Mouse (Mus musculus) olfactory bulb, adult 2 months (tissue): ENCODE measurements around the gene Ccl3. TPM values are rescaled to one million over a fixed set of nuclear protein-coding genes. Genes with fewer than 3 reads are reported as not detected.

ENCODE experiments used
- H3K27ac ChIP-seq: fragments of 200-500 bp; 2 replicates; pipeline ENCODE4 v1.5.1; 2012; ENCODE audit warnings: low read depth, low read length; ENCODE audit not compliant: insufficient read depth
- H3K4me1 ChIP-seq: fragments of 200-500 bp; 2 replicates; pipeline ENCODE4 v1.6.1; 2012; ENCODE audit warnings: low read length; ENCODE audit not compliant: control insufficient read depth, insufficient read depth
- H3K4me3 ChIP-seq: fragments of 200-500 bp; 2 replicates; pipeline ENCODE4 v1.5.1; 2012; ENCODE audit warnings: mild to moderate bottlenecking, low read depth, low read length, moderate library complexity; ENCODE audit not compliant: insufficient read depth
- CTCF ChIP-seq: fragments of 200-500 bp; IDR thresholded peaks from 2 replicates; pipeline ENCODE4 v1.5.1; 2012; ENCODE audit warnings: low read depth, mild to moderate bottlenecking, low read length, moderate library complexity; ENCODE audit not compliant: insufficient read depth
- POLR2A ChIP-seq: fragments of 200-500 bp; IDR thresholded peaks from 2 replicates; pipeline ENCODE4 v1.6.1; 2012; ENCODE audit warnings: mild to moderate bottlenecking, low read depth, low read length, moderate library complexity; ENCODE audit not compliant: insufficient read depth
- WGBS: fragments of 180-500 bp; shearing (Covaris S2); methylation state at CpG from one replicate; pipeline ENCODE4 v1.1.7; 2018; 5-methylcytosine and 5-hydroxymethylcytosine counted together
- polyA plus RNA-seq: library from polyadenylated mRNA; stranded (reverse); fragments of >200 nt; gene quantifications from 2 replicates; pipeline ENCODE4 v1.2.4, GENCODE M21; 2012; ENCODE audit warnings: low replicate concordance; ENCODE audit not compliant: missing spikeins, insufficient read depth, insufficient read length

Ccl3 gene
- polyA plus RNA-seq, 1 experiment, result not detected

DNA sequence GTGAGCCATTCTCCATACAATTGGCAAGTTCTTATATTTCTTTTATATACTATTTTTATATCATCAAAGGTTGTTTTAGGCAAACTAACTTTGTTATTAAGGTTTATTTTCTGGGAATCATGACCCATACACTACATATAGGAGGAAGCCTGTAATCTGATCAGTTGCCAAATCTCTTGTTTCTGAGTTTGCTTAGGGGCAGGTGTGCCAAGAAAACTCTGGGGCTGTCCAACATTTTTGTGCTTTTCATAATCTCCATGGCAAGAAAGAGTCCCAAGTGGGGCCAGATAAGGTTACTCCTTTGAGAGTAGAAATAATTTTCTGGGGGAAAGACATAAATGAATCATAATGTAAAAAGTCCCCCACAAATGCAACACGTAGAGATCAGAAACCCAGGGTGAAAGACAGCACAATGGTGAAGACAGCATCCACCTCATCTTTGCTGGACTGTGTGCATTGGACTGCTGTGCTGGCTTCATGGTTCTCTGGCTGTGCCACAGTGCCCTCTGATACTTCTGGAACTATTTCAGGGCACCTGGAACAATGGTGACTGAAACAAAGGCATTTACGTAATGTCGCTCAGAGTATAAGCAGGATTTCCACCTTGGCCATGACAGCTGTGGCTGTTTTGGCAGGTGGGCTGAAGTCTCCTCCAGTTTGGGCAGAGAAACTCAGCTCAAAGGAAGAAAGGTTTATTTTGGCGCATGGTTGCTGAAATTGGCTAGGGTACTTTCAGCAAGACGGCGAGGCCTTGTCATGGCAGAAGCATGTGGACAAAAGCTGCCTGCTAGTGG lies 2.6 kb downstream of the Ccl3 start:
- no peak overlapping the region for H3K4me3 ChIP-seq
- no peak overlapping the region for H3K27ac ChIP-seq
- no peaks in the 10 kb centered on the region for H3K4me1 ChIP-seq
- WGBS, result 88% methylated on average over 6 of the region's 6 CpGs
- TF ChIP-seq POLR2A, result no peak
- no peak for TF ChIP-seq CTCF

DNA sequence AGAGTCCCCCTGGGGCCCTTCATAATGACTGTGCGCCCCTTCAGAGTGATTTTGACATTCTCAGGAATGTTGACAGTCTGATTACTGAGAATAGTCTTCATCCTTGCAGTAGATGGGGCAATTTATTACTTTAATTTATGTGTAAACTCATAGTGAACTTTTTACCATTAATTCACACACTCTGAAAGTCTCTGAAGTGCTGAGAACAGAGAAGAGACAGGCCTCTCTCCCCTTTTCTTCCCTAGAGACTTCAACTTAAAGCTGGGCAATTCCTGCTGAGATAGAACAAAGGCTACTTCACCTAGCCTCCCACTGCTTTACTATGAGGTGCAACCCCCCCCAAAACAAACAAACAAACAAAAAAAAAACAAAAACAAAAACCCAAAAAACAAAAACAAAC lies 3.6 kb downstream of the Ccl3 start, which contains the start of gene Rpl9-ps1:
Rpl9-ps1 (minus strand) TSS at position 101 of the 400 bp plus-strand sequence.
- WGBS, result 90% methylated on average over 1 of the region's 1 CpGs
- H3K4me1 ChIP-seq, result no peaks in the 10 kb centered on the region

DNA sequence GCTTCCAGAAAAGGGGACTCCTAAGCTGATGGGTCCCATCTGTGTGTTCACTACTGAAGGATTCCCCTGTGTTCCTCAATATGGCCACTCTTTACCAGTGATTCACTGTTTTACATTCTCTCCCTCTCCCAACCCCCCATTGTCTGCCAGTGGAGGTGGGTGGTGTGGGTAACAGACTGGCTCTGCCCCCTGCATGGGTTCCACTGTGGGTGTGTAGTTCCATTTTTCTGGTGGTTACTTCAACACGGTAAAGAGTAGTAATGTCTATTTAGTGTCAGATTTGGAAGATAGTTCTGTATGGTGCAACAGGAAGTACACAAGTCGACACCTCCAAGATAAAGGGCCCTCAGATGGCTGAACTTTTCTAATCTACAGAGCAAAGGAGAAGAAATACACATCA lies 7.9 kb downstream of the Ccl3 start:
- TF ChIP-seq CTCF (no peak), POLR2A (no peak)
- no peak overlapping the region for H3K4me3 ChIP-seq
- no peaks in the 10 kb centered on the region for H3K4me1 ChIP-seq
- 82% methylated on average over 2 of the region's 2 CpGs for WGBS
- H3K27ac ChIP-seq, result no peak overlapping the region

More for the DNA sequence above, 3.6 kb downstream of the Ccl3 start, which contains the start of gene Rpl9-ps1:
- no peak for TF ChIP-seq CTCF
- TF ChIP-seq POLR2A, result no peak
- H3K4me3 ChIP-seq, result no peak within 1 kb of the TSS
- no peak within 1 kb of the TSS for H3K27ac ChIP-seq

DNA sequence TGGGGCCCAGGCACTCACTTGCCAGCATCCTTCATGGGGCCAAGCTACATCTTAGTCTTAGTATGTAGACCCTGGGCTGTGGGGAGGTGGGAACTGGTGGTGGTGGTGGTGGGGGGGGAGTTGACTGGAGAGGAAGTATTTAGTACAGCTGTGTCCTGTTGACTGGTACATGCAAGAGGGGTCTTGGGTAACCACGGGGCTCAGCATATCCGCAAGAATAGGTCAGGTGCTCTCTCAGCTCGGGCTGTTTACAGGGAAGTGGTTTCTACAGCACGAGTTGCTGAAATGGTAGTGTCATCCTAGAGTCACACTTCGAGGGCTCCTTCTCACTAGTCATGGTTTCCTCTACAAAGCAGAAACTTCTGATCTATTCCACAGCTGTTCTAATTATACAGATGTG lies 9.0 kb downstream of the Ccl3 start:
- no peak overlapping the region for H3K4me3 ChIP-seq
- 85% methylated on average over 5 of the region's 5 CpGs for WGBS
- no peaks in the 10 kb centered on the region for H3K4me1 ChIP-seq
- no peak overlapping the region for H3K27ac ChIP-seq
- TF ChIP-seq POLR2A (no peak), CTCF (no peak)

DNA sequence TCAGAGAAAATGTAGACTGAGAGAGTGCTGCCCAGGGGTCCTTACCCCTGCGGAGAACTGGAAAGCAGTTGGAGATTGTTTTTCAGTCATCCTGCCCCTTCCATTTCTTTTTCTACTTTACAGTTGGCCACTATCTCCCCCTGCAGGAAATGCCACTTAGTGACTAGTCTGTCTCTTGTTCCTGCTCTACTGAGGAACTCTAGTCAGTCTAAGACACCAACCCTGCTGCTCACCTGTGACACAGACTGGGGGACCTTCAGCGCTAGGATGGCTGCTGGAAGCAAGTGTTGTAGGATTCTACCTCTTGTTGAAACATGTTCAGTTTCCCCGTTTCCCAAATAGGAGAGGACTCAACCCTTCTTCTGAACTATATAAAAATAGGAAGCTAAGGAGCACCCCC lies 9.6 kb downstream of the Ccl3 start:
- Histone ChIP-seq H3K27ac (no peak overlapping the region), H3K4me3 (no peak overlapping the region), H3K4me1 (no peaks in the 10 kb centered on the region)
- TF ChIP-seq POLR2A (no peak), CTCF (no peak)
- WGBS, result 79% methylated on average over 3 of the region's 3 CpGs

DNA sequence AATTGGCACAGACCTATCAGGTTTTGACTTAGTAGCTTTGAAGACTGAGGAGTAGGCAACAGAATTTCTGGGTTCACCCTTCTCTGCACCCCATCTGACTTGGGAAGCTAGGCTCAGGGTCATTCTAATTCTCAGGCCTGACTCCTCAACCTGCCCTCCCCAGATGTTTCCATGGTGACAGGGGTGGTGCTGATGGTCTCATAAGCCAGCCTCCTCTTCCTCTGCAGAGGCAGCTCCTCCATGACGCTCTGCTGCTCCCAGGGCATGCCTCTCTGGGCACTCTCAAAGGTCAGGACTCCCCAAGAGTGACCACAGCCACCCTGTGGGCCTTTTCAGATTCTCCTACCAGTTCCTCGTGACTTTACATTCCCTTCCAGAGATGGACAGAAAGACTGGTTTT lies 10.2 kb downstream of the Ccl3 start:
- Histone ChIP-seq H3K4me3 (no peak overlapping the region), H3K4me1 (peaks cover 3% of the 10 kb centered on the region; the same call in 1 of the 2 replicates), H3K27ac (no peak overlapping the region)
- WGBS, result 62% methylated on average over 2 of the region's 2 CpGs
- TF ChIP-seq CTCF (no peak), POLR2A (no peak)

DNA sequence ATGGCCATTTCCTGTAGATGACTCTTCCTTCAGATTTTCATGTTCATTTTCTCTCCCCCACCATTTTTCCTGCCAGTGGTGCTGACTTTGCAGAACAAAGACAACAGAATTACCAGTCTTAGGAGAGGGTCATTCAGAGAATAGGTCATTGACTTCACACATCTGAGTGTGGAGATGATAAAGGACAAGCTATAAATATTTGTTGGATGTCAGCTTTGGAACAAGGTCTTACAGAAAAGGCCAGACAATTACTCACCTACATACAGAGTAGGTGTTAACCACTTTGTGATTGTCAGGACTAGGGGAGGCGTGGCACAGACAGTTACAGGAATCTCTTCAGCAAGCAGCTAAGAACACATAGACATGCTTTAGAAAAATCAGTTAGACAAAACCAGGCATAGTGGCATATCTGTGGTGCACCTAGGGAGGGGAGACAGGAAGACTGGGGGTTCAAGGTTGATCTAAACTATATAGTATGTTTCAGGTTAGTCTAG lies 12.4 kb downstream of the Ccl3 start:
- Histone ChIP-seq H3K27ac (no peak overlapping the region), H3K4me1 (peaks cover 3% of the 10 kb centered on the region; the same call in 1 of the 2 replicates), H3K4me3 (no peak overlapping the region)
- 95% methylated on average over 1 of the region's 1 CpGs for WGBS
- TF ChIP-seq CTCF (no peak), POLR2A (no peak)

DNA sequence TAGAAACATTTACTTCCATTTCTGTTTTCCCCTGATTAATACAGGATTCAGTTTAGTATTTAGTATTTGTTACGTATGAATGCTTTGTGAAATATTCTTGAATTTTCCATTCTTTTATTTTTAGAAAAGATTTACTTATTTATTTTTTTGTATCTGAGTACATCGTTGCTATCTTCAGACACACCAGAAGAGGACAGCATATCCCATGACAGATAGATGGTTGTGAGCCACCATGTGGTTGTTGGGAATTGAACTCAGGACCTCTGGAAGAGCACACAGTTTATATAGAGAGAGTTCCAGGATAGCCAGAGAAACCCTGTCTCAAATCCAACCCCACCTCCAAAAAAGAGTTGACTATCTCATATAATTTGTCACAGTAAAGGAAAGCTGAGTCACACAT lies 14.3 kb downstream of the Ccl3 start:
- Histone ChIP-seq H3K4me3 (no peak overlapping the region), H3K4me1 (peaks cover 3% of the 10 kb centered on the region; the same call in 1 of the 2 replicates), H3K27ac (no peak overlapping the region)
- WGBS, result 80% methylated on average over 2 of the region's 2 CpGs
- TF ChIP-seq POLR2A (no peak), CTCF (no peak)

DNA sequence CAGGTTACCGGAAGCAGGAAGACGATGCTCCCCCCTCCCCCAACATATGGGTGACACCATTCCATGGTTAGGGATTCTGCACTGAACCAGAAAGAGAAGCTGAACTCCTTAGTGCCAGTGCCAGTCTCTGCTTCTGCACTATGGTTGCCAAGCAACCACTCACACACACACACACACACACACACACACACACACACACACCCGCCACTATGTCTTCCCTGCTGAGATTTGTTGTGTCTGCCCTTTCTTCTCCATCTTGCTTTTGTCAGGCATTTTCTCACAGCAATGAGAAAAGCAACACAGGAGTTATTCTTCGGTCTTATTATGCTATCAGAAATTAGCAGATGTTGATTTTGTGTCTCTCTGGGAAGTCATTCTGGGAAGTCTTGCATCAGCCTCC lies 14.7 kb downstream of the Ccl3 start:
- Histone ChIP-seq H3K27ac (no peak overlapping the region), H3K4me1 (peaks cover 3% of the 10 kb centered on the region; the same call in 1 of the 2 replicates), H3K4me3 (no peak overlapping the region)
- TF ChIP-seq CTCF, result no peak
- no peak for TF ChIP-seq POLR2A
- 29% methylated on average over 4 of the region's 4 CpGs for WGBS
